Mouse (Mus musculus) spleen, adult 2 months (tissue): Measurements from ENCODE around the gene Tpte. TPM values are rescaled to one million over a fixed set of nuclear protein-coding genes. Genes with fewer than 3 reads are reported as not detected.

Experiments used
- DNase-seq, 2 experiments: peaks; one replicate each; pipeline versions ENCODE4 v3.0.0 to v3.0.0-alpha.2; 2012 to 2021; ENCODE audit warnings: low spot score in 2 of 2, low read depth in 1 of 2
- H3K27ac ChIP-seq: fragments of 200-500 bp; 2 replicates; pipeline ENCODE4 v1.5.1; 2012; ENCODE audit warnings: low read length, inconsistent platforms; ENCODE audit not compliant: insufficient read depth
- H3K27me3 ChIP-seq: fragments of 200-500 bp; 2 replicates; pipeline ENCODE4 v1.6.1; 2012; ENCODE audit warnings: mild to moderate bottlenecking, moderate library complexity, low read length, inconsistent platforms; ENCODE audit not compliant: control insufficient read depth, insufficient read depth
- H3K36me3 ChIP-seq: fragments of 200-500 bp; 2 replicates; pipeline ENCODE4 v1.6.1; 2012; ENCODE audit warnings: mild to moderate bottlenecking, low read length, inconsistent platforms; ENCODE audit not compliant: control insufficient read depth, insufficient read depth
- H3K4me1 ChIP-seq: fragments of 200-500 bp; 2 replicates; pipeline ENCODE4 v1.6.1; 2011; ENCODE audit warnings: inconsistent platforms; ENCODE audit not compliant: control insufficient read depth, insufficient read depth, insufficient read length
- H3K4me3 ChIP-seq: fragments of 200-500 bp; 2 replicates; pipeline ENCODE4 v1.5.1; 2011; ENCODE audit warnings: mild to moderate bottlenecking, inconsistent platforms; ENCODE audit not compliant: insufficient read depth, insufficient read length; ENCODE audit errors: extremely low read depth
- CTCF ChIP-seq: fragments of 200-500 bp; IDR thresholded peaks from 2 replicates; pipeline ENCODE4 v1.5.1; 2011; ENCODE audit warnings: mild to moderate bottlenecking, inconsistent platforms; ENCODE audit not compliant: insufficient read depth, insufficient read length, insufficient replicate concordance; ENCODE audit errors: extremely low read depth
- POLR2A ChIP-seq: fragments of 200-500 bp; IDR thresholded peaks from 2 replicates; pipeline ENCODE4 v1.6.1; 2011; ENCODE audit warnings: low read depth, low read length, inconsistent platforms
- WGBS: fragments of 180-500 bp; shearing (Covaris S2); methylation state at CpG from one replicate; pipeline ENCODE4 v1.1.7; 2018; 5-methylcytosine and 5-hydroxymethylcytosine counted together
- polyA plus RNA-seq: library from polyadenylated mRNA; depleted of rRNA; stranded (reverse); fragments of >200 nt; gene quantifications from 2 replicates; pipeline ENCODE4 v1.2.3, GENCODE M21; 2012

Gene Tpte
- polyA plus RNA-seq, 1 experiment: not detected

- H3K4me3 ChIP-seq: no peak overlapping the region
- H3K27me3 ChIP-seq: no peaks in the 10 kb centered on the region
- DNase-seq: no peak
- H3K4me1 ChIP-seq: no peaks in the 10 kb centered on the region
- 82% methylated on average over 10 of the region's 10 CpGs for WGBS
- H3K36me3 ChIP-seq: no peaks in the 10 kb centered on the region; the same call in 1 of the 2 replicates
- TF ChIP-seq POLR2A (no peak), CTCF (no peak)
- H3K27ac ChIP-seq: no peak overlapping the region
These were observed 106.6 kb downstream of the Tpte start for GRCm38 (mm10) chr8:22389874-22390273.

GRCm38 (mm10) chr8:22390766-22391463, 107.7 kb downstream of the Tpte start:
- Histone ChIP-seq H3K4me3 (no peak overlapping the region), H3K27ac (no peak overlapping the region), H3K4me1 (no peaks in the 10 kb centered on the region), H3K27me3 (no peaks in the 10 kb centered on the region), H3K36me3 (no peaks in the 10 kb centered on the region; the same call in 1 of the 2 replicates)
- DNase-seq: no peak
- no peak for TF ChIP-seq CTCF
- TF ChIP-seq POLR2A: no peak
- WGBS: 69% methylated on average over 8 of the region's 8 CpGs

DNA sequence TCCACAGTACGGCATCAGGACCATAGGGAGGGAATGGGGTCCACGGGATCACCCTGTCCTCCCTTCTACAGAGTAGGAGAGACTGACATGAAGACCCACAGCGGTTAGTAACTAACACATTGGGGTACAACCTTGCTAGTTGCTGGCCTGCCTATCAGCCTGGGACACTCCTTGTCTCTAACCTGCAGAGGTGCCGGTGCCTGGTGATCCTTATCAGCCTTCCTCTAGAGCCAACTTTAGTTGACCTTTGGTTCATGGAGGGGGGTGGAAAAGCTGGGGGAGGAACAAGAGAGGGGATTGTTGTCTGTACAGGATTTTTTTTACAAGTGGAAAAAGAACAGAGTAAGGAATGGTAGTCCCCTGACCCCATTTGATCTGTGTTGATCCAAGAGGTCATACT, 111.2 kb downstream of the Tpte start:
- H3K4me3 ChIP-seq: no peak overlapping the region
- no peaks in the 10 kb centered on the region for H3K27me3 ChIP-seq
- TF ChIP-seq CTCF (no peak), POLR2A (no peak)
- no peak for DNase-seq
- 92% methylated on average over 4 of the region's 4 CpGs for WGBS
- no peaks in the 10 kb centered on the region for H3K4me1 ChIP-seq
- H3K27ac ChIP-seq: no peak overlapping the region
- H3K36me3 ChIP-seq: no peaks in the 10 kb centered on the region; the same call in 1 of the 2 replicates

GRCm38 (mm10) chr8:22395256-22395655, 112.0 kb downstream of the Tpte start:
- no peaks in the 10 kb centered on the region for H3K27me3 ChIP-seq
- no peak for DNase-seq
- no peak overlapping the region for H3K27ac ChIP-seq
- WGBS: 99% methylated on average over 8 of the region's 8 CpGs
- no peak for TF ChIP-seq CTCF
- TF ChIP-seq POLR2A: no peak
- H3K4me3 ChIP-seq: no peak overlapping the region
- H3K36me3 ChIP-seq: no peaks in the 10 kb centered on the region; the same call in 1 of the 2 replicates
- H3K4me1 ChIP-seq: no peaks in the 10 kb centered on the region

DNA sequence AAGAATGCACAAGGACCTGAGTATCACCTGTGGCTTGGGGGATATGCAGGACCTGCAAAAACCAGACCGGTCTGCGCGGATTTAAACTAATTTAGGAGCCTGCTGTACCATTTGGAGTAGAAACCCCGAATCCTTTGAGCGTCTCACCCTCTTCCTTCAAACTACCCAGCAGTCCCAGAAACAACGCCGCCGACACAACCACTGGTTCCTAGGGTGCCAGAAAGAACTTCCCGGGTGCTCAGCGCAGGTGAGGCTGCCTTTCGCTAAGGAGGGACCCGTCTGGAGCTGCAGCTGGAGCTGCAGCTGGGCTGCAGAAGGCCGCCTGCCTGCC, 114.5 kb downstream of the Tpte start:
- DNase-seq: no peak
- H3K27ac ChIP-seq: no peak overlapping the region
- 3% methylated on average over 13 of the region's 13 CpGs for WGBS
- H3K4me1 ChIP-seq: no peaks in the 10 kb centered on the region
- no peaks in the 10 kb centered on the region for H3K27me3 ChIP-seq
- no peaks in the 10 kb centered on the region; the same call in 1 of the 2 replicates for H3K36me3 ChIP-seq
- TF ChIP-seq POLR2A: no peak
- no peak for TF ChIP-seq CTCF
- H3K4me3 ChIP-seq: peak overlapping the region; percentile 75

DNA sequence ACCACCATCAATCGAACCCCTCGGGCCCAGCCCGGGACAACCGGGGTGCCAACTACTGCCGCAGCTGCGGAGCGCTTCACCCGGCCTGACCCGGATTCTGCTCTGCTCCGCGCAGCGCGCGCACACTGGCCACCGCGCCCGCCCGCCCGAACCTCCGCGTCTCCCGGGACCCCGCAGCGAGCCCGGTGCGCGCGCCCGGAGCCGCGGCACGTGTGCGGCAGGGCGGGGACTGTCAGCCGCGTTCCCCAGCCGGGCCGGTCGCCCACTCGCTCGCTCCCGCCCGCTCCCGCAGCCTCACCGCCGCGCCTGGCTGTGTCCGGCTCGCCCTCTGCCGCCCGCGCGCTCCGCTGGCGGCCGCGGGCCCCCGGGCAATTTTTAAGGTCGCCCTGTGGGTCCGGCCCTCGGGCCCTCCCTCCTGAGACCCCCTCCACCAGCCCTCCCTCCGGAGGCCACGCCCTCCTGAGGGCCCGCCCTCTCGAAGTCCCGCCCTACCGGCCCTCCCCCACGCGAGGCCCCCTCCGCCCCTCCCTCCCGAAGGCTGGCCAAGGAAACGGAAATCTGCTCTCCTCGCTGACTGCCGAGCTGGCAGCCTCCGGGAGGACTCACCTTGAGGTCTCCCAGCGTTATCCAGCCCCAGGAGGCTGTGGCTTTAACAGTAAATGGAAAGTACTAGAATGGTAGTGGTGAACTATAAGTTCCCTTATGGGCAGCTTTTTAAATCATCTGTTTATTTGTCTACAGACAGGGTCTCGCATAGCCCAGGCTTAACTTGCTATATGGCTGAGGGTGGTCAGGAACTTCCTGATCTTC, 115.1 kb downstream of the Tpte start, which contains the start of gene Slc25a15:
Slc25a15 (minus strand) TSS at position 456 of the 810 bp plus-strand sequence.
- no peaks in the 10 kb centered on the region; the same call in 1 of the 2 replicates for H3K36me3 ChIP-seq
- WGBS: 1% methylated on average over 76 of the region's 77 CpGs
- peak within 1 kb of the TSS; percentile 75 for H3K4me3 ChIP-seq
- H3K4me1 ChIP-seq: no peaks in the 10 kb centered on the region
- TF ChIP-seq CTCF (no peak), POLR2A (peak; percentile 96)
- peak within 1 kb of the TSS; percentile 19; the same call in 1 of the 2 replicates for H3K27ac ChIP-seq
- no peaks in the 10 kb centered on the region for H3K27me3 ChIP-seq
- DNase-seq: peak; percentile 63 to 84
